In the genomic region with DNA sequence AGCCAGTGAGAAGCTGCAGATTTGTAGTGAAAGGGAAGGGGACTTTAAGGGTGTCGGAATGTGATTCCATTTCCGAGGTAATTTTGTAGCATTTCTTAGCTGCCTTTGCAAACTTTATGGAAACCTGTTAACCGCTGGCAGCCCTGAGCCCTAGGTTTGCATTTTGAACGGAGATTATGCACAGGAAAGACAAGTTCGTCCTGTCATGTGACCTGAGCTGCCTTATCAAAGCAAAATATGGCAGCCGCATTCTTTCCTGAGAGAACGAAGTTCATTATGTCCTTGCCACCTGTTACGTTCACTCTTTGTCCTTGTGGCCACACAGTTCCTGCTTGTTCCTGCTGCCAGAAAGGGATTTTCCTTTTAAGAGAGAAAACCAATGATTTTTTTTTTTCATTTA, we compare ENCODE assay signal across 8 mouse cellular contexts.
DNase-seq lines count a peak whose midpoint lies in the region; ATAC-seq and TF ChIP-seq lines count a peak whose summit lies in the region.

No protein-coding gene starts in this region.

- H3K4me2 ChIP-seq in lung, embryonic 15.5 days = peak overlapping the region; percentile 61

- no peak for TF ChIP-seq POLR2A in cortical plate, adult 2 months (IDR thresholded peaks at IDR 0.05; ENCODE audit: extremely low read depth, insufficient read depth, low read length)
- TF ChIP-seq POLR2A in olfactory bulb, adult 2 months (IDR thresholded peaks at IDR 0.05; ENCODE audit: insufficient read depth, low read depth, low read length) = no peak

- TF ChIP-seq CTCF in cortical plate, adult 2 months (IDR thresholded peaks at IDR 0.05; ENCODE audit: extremely low read depth, insufficient read depth, low read length) = no peak
- TF ChIP-seq CTCF in olfactory bulb, adult 2 months (IDR thresholded peaks at IDR 0.05; ENCODE audit: insufficient read depth, low read depth, low read length) = no peak

- H3K36me3 ChIP-seq in heart, embryonic 10.5 days = peaks cover 10% of the 10 kb centered on the region; the same call in 1 of the 2 replicates
- no peaks in the 10 kb centered on the region for H3K36me3 ChIP-seq in lung, embryonic 15.5 days

- DNase-seq in T-cell, adult 2 months (ENCODE audit: low spot score) = peak; percentile 19
- DNase-seq in heart, embryonic 10.5 days (ENCODE audit: low spot score) = peak; percentile 77
- peak; percentile 68 to 79 for DNase-seq in kidney, adult 8-10 months
- DNase-seq in c-Kit-positive CD71-positive TER-119-positive erythroid progenitor cells, embryonic 14.5 days (ENCODE audit: low spot score) = no peak

- H3K4me3 ChIP-seq in cortical plate, adult 2 months (ENCODE audit: insufficient read depth, low read length) = peak overlapping the region; percentile 37
- peak overlapping the region; percentile 63 for H3K4me3 ChIP-seq in heart, embryonic 10.5 days
- H3K4me3 ChIP-seq in lung, embryonic 15.5 days = peak overlapping the region; percentile 50
- H3K4me3 ChIP-seq in olfactory bulb, adult 2 months (ENCODE audit: insufficient read depth, low read depth, low read length) = peak overlapping the region; percentile 7; the same call in 1 of the 2 replicates

- no peaks in the 10 kb centered on the region for H3K27me3 ChIP-seq in heart, embryonic 10.5 days (ENCODE audit: insufficient read depth, poor library complexity, severe bottlenecking)
- no peaks in the 10 kb centered on the region for H3K27me3 ChIP-seq in lung, embryonic 15.5 days

- H3K9ac ChIP-seq in lung, embryonic 15.5 days = peak overlapping the region; percentile 34

- H3K4me1 ChIP-seq in cortical plate, adult 2 months (ENCODE audit: control insufficient read depth, insufficient read depth, low read length) = no peaks in the 10 kb centered on the region
- H3K4me1 ChIP-seq in heart, embryonic 10.5 days = peaks cover 8% of the 10 kb centered on the region; the same call in 1 of the 2 replicates
- H3K4me1 ChIP-seq in lung, embryonic 15.5 days = no peaks in the 10 kb centered on the region
- 0 out of 2 replicates have a peak, but pooled peaks cover 2% of the 10 kb centered on the region for H3K4me1 ChIP-seq in olfactory bulb, adult 2 months (ENCODE audit: control insufficient read depth, insufficient read depth, low read length)

- H3K27ac ChIP-seq in cortical plate, adult 2 months (ENCODE audit: insufficient read depth, low read length) = peak overlapping the region; percentile 45
- peak overlapping the region; percentile 94 for H3K27ac ChIP-seq in heart, embryonic 10.5 days
- H3K27ac ChIP-seq in lung, embryonic 15.5 days = peak overlapping the region; percentile 96
- H3K27ac ChIP-seq in olfactory bulb, adult 2 months (ENCODE audit: insufficient read depth, low read depth, low read length) = no peak overlapping the region

- ATAC-seq in lung, embryonic 15.5 days (ENCODE audit: borderline replicate concordance, extremely low read depth, low FRiP score, low TSS enrichment) = peak; percentile 41; the same call in 1 of the 2 replicates
- no peak for ATAC-seq in inflammation-experienced regulatory T-cells, adult 6 months

- 35% methylated on average over 8 of the region's 8 CpGs for WGBS in heart, embryonic 10.5 days
- 5% methylated on average over 8 of the region's 8 CpGs for WGBS in lung, embryonic 15.5 days
- 37% methylated on average over 8 of the region's 8 CpGs for WGBS in olfactory bulb, adult 2 months

- no peaks in the 10 kb centered on the region for H3K9me3 ChIP-seq in heart, embryonic 10.5 days
- no peaks in the 10 kb centered on the region for H3K9me3 ChIP-seq in lung, embryonic 15.5 days

Comparison
In these comparisons a context has a peak if more than half of its experiments do, and no peak if none do; other contexts are left out.
1. H3K4me3 ChIP-seq: peak in every context shown above with its lines; median percentile 63 in heart, embryonic 10.5 days; 50 in lung, embryonic 15.5 days; 37 in cortical plate, adult 2 months; 7 in olfactory bulb, adult 2 months.